Mouse (Mus musculus) gastrocnemius, postnatal 10 days (tissue): ENCODE data around the gene Gm13199. TPM values are rescaled to one million over a fixed set of nuclear protein-coding genes. Genes with fewer than 3 reads are reported as not detected.

Source experiments
- DNase-seq: peaks from one replicate; pipeline ENCODE4 v3.0.0; 2021; ENCODE audit warnings: mixed read lengths
- long read RNA-seq, 2 experiments: library from polyadenylated mRNA; stranded (forward); transcript quantifications; one replicate each; pipeline ENCODE4 v2.0.0; 2021
- total RNA-seq, 2 experiments: library from RNA; stranded (reverse); gene quantifications; 2 replicates each; pipeline ENCODE4 v1.2.3; 2021

The Gm13199 gene
- under 1 TPM in 1 of 2 experiments, not detected in 1; 0.43 TPM for total RNA-seq
- long read RNA-seq, experiment 1 = 0 reads
- long read RNA-seq, experiment 2 = 0 reads

DNA sequence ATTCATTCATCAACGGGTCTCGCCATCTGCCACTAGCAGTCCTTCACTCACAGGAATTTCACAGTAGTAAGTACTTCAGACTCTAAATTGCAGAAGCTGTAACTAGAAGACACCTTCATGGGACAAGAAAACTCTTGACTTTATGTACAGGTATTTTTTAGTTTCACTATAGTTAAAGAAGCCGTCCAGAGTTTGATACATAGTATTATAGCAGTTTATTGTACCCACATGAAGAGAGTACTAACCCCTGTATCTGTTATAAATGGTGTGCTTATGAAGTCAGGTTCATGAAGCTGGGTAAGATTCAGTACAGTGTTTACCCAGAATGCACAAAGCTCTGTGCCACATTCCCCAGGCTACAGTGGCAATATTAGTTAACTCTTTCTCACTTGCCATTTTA is at the start of gene Gm13199:
Gene Gm13199 (minus strand): TSS at position 101 of the 400 bp plus-strand sequence.
- no peak for DNase-seq

DNA sequence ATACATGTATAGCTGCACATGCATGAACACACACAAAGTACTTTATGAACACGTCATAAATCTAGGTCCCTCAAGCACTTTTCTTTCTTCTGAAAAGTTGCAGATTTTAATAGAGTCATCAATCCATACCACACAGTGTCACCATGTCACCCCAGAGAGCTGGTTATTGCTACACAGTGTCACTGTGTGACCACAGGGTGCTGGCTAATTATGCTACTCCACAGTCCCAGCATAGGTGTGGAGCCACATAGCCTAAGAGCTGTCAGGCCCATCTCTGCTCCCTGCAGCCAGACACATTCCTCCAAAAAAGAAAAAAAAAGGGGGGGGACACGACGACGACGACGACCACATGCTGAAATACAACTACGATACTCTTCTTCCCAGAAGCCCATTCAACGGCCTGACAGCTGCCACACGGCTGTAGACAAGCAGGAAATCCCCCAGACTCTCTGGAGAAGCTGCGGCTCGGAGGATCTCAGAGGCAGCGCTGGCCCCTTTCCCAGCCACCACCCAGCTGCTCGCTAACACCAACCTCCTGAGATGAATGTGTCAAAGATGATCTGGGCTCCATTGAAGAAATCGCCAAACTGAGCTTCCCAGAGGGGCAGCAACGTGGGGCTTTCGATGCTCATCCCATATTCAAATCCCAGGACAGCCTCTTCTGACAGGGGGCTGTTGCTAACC is 48.7 kb upstream of the Gm13199 start:
- no peak for DNase-seq

DNA sequence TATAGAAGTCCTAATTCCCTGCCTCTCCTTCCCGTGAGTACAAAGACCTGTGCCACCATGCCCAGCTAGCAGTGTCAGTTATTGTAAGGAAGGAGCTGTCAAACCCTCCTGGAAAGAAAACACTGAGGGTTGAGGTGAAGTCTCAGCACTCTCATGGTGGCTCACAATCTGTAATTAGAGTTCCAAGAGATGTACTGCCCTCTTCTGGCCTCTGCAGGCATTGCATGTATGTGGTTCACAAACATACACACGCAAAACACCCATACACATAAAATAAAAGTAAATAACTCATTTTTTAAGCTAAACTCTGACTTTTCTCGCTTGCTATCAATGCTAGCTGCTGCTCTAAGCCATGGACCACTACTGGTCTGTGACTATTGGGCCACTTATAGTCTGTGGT is 43.9 kb upstream of the Gm13199 start:
- peak; percentile 37 for DNase-seq

DNA sequence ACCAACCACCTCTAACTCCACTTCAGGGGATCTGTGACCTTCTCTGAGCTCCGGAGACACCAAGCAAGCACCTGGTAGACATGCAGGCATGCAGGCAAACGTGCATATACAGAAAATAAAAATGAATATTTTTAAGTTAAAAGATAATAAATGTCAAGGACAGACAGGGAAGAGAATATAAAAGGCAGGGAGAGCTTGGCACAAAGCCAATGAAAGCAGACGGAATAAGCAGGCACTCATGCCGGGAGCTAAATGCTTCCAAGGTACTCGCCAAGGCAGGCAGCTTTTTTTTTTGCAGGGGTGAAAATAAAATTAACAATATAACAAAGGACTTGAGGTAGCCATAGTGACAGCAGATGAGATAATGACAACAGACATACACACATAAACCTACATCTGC is 43.4 kb upstream of the Gm13199 start:
- no peak for DNase-seq

GRCm38 (mm10) chr2:5900145-5900544 is 37.4 kb upstream of the Gm13199 start:
- no peak for DNase-seq

DNA sequence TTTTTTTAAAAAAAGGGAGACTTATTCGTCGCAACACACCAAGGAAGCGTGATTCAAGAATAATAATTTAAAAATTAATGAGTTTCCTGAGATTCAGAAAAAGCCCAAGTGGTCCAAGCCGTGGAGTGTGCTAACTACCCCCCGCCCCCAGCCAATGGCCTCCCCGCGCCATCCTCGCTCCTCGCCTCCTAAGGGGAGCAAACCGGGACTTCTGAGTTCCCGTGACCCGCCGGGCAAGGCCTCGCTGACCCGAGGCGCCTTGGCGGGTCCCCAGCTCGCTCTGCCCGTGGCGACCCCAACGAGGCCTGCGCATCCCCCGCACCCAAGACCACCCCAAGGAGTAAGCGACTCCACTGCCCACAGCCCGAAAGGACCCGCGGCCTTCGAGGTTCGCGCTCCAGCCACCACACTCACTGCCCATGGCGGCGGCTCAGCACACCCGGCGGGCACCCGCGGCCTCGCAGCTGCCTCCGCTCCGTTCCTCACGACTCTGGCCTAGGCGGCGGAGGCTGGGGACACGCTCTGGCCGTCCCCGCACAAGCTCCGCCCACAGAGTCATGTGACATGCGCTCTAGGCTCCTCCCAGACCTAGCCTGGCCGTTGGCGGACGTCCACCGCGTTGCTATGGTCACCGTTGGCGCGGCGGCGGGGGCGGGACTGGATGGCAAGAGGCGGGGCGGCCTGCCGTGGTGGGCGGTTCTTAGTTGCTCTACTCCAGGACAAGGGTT is 32.3 kb upstream of the Gm13199 start, which contains the start of gene Sec61a2:
Gene Sec61a2 (minus strand): TSS at position 590 of the 728 bp plus-strand sequence.
- peak; percentile 100 for DNase-seq

DNA sequence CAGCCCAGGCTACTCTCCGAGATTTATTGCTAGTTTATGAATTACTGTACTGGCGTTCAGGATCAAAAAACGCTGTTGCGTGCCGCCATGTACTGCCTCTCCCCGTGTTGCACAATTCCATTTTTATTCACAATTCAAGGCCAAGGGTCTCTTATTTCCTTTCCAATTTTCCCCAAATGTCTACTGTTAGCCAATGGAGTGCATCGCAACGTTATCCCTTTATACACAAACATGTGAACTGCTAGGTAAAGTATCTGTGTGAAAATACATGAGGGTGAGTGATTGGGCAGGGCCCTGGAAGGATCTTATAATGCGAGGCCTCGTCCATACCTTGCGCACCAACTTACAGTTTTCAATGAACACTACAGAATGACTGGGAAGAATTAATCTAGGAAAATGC is 31.6 kb upstream of the Gm13199 start:
- DNase-seq = no peak

DNA sequence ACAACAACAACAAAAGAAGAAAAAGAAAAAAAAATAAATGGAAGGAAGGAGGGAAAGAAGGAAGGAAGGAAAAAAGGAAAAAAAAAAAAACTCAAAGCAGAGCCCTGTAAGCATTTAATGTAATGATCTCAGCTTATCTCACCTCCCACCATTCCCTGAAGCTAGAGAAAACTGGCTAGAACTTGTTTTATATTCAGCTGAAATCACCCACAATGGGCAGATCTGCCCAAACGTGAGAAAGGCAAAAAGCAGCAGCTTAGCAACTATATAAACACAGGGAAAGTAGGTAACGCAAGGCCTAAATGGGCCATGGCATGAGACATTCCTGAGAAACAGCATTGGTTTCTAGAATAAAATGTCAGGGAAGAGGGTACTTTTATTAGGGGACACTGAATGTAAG is 26.7 kb upstream of the Gm13199 start:
- no peak for DNase-seq

GRCm38 (mm10) chr2:5888865-5889264 is 26.1 kb upstream of the Gm13199 start:
- no peak for DNase-seq

DNA sequence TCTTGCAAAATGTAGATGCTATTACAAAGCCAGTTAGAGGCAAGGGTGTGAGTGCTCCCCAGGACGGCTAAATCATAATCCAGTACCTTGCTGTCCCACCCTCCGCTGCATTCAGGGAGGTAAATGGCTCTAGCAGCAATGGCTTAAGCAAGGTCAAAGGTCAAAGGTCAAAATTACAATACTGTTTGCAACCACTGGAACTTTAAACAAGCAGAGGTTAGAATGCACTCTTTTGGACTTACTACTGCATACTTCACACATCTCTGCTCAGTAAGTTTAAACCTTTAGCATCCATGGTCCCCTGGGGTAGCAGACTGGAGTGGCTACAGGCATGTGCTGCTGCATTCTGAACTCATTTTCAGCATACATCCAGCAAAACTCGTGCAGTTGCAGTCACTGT is 14.7 kb upstream of the Gm13199 start:
- DNase-seq = no peak

GRCm38 (mm10) chr2:5869746-5870145 is 7.0 kb upstream of the Gm13199 start:
- DNase-seq = no peak

DNA sequence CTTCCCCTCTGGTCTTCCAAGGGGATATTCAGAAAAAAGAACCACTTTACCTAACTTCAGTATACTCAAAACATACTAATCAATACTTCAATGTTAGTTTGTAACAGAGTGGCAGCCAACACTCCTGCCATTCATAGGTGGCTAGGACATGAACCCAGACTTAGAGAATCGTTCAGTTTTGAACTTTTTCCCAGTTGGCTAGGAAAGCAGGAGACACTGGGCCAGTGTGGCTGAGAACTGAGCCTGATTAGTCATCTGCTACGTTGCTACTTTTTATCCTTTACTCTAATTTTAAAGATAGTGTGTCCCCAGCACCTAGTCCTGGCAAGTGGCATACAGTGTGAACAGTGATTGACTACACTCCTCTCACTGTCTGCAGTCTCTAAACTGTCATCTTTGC is 4.9 kb upstream of the Gm13199 start:
- no peak for DNase-seq

- DNase-seq = no peak
Measured at GRCm38 (mm10) chr2:5851866-5852265, 10.9 kb downstream of the Gm13199 start.

- DNase-seq = no peak
Measured at GRCm38 (mm10) chr2:5851116-5851515, 11.6 kb downstream of the Gm13199 start.

DNA sequence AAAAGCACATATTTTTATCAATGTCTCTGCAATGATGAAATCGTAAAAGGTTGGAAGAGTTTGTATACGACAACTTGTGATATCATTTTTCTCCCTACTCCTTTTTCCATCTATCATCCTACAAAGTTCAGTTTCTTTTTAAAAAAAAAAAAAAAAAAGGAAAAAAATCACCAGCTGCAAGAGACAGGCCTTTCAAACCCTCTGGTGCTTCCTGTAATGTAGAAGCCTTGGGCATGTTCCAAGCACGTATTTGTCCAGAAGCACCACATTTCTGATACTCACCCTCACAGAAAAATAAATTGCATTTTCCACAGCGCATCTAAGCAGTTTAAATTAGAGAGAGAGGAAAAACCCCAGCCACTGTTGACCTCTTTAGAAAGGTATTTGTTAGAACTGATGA is 16.9 kb downstream of the Gm13199 start:
- no peak for DNase-seq

DNA sequence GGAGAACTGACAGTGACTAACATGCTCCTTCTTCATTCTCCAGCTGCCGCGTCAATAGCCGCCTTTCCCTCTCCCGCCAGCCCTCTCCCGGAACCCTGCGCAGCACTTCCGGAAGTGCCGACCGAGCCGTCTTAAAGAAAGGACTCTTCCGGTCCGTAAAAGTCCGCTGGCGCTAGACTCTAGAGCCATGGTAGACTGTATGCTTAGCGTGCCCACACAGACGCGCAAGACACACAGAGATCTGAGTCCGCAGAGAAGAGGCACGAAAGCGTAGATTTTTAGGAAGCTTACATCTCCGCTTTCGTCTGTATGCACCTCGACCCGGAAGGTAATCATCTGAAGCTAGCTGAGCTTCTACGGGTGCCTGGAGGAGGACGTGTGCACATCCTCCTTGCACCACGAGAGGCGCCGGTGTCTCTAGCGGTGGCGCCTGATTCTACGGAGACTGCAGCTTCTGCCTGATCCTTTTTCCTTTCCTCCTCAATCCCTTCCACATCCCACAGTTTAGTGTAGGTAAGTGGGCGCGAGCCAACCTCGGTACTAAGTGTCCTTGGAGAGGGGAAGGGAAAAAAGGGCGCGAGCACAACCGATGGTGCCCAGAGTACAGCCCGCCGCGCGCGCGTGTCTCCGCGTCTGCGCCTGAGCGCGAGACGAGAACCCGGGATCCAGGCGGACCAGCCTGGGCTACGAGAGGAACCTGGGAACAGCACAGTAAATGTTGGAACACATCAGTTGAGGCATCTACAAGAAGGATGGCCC is 17.7 kb downstream of the Gm13199 start, which contains the start of the genes Nudt5 and Cdc123:
Gene Nudt5 (plus strand): TSS at position 147 of the 759 bp plus-strand sequence.
Gene Cdc123 (minus strand): TSS at position 292 of the 759 bp plus-strand sequence.
- peak; percentile 76 for DNase-seq

DNA sequence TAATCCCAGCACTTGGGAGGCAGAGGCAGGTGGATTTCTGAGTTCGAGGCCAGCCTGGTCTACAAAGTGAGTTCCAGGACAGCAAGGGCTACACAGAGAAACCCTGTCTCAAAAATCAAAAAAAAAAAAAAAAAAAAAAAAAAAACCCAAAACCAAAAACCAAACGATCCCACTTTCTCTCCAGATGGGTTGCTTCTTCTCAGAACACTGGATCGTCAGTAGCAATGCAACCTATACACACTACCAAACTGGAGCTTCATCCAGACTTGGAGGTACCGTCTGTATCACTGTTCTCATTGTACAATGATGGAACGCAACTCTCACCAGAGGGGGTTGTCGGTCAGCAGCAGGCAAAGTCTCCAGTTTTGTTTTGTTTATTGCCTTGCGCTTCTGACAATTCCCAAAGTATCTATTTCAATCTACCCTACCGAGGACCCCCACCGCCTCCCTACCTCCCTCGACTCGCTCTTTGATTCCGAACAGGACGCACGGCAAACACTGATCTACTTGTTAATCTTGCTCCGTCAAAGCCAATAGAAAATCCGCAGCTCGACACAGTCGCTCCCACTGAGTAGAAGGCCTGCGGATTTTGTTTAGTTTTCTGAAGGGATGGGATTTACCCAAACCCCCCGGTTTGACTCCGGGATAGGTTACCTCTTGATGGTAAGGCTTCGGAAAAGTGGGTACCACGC is 18.4 kb downstream of the Gm13199 start:
- no peak for DNase-seq

DNA sequence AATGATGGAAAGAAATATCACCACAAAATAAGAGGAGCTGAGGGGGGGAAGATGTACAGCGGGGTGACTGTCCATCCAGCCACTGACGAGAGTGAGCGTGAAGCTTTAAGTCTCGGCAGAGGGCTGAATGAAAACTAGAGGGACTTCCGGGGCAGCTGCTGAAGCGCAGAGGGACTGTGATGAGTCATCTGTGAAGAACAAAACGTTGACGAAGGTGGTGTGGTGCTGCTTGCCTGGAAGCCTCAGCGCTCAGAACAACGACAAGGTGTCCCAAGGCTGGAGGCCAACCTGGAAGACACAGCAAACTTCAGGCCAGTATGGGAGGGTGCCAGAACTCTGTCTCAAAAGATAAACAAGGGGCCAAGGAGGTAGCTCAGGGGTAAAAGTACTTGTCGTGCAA is 21.9 kb downstream of the Gm13199 start:
- DNase-seq = no peak

DNA sequence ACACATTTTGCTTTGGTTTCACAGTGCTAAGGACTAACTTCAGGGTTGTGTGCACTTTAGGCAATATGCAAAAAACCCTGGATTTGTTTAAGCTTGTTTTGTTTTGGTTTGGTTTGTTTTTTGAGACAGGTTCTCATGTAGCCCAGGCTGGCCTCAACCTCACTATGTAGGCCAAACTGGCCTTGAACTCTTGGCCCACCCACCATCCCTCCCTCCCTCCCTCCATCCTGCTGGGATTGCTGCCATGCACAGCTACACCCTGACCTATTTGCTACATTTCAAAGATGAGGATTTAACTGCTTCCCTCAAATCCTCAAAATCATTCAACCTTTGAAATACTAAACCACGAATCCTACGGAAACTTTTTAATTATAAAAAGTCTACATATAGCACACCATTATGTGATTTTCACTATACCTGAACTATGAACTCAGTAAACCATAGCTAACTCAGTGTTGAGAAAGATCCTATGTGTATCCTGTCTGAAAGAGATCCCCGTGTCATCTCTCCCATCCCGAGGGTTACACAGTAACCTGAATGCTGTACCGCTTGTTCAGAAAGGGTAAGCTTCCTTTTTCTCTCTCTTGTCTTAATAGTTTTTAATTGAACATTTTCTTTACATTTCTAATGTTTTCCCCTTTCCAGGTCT is 37.3 kb downstream of the Gm13199 start:
- DNase-seq = no peak

- DNase-seq = no peak
Measured at GRCm38 (mm10) chr2:5824685-5825084, 38.0 kb downstream of the Gm13199 start.

GRCm38 (mm10) chr2:5824213-5824612 is 38.5 kb downstream of the Gm13199 start:
- no peak for DNase-seq

- DNase-seq = no peak
Measured at GRCm38 (mm10) chr2:5822449-5822848, 40.3 kb downstream of the Gm13199 start.
